Mouse (Mus musculus) kidney, embryonic 14.5 days (tissue): ENCODE measurements around the gene Atcay. TPM values are rescaled to one million over a fixed set of nuclear protein-coding genes. Genes with fewer than 3 reads are reported as not detected.
"Not testable (repeated sequence)": the region's sequence is repeated elsewhere in the genome, so short reads cannot be mapped to it uniquely, and the experiment has no call there.

Source experiments
- ATAC-seq: fragments of 200-750 bp; cut with Nextera tagmentation; 2 replicates; pipeline ENCODE4 v1.8.0; 2017; ENCODE audit warnings: moderate number of reproducible peaks, mild to moderate bottlenecking, moderate TSS enrichment, moderate library complexity; ENCODE audit not compliant: low FRiP score, low TSS enrichment
- H3K27ac ChIP-seq: fragments of 300-500 bp; sonication (generic); 2 replicates; pipeline ENCODE4 v1.5.1; 2014; ENCODE audit warnings: low read depth, mild to moderate bottlenecking, low read length, moderate library complexity, mixed read lengths
- H3K27me3 ChIP-seq: fragments of 300-500 bp; sonication (generic); 2 replicates; pipeline ENCODE4 v1.6.1; 2014; ENCODE audit warnings: mild to moderate bottlenecking, low read length; ENCODE audit not compliant: control insufficient read depth, insufficient read depth
- H3K36me3 ChIP-seq: fragments of 300-500 bp; sonication (generic); 2 replicates; pipeline ENCODE4 v1.6.1; 2014; ENCODE audit warnings: low read length, mixed read lengths; ENCODE audit not compliant: control insufficient read depth, insufficient read depth
- H3K4me1 ChIP-seq: fragments of 300-500 bp; sonication (generic); 2 replicates; pipeline ENCODE4 v1.6.1; 2014; ENCODE audit warnings: low read length, mixed read lengths; ENCODE audit not compliant: control insufficient read depth, insufficient read depth
- H3K4me2 ChIP-seq: fragments of 300-500 bp; sonication (generic); replicated peaks from 2 replicates; pipeline ENCODE4 v1.6.1; 2014; ENCODE audit warnings: low read depth, mild to moderate bottlenecking, low read length
- H3K4me3 ChIP-seq: fragments of 300-500 bp; sonication (generic); 2 replicates; pipeline ENCODE4 v1.5.1; 2014; ENCODE audit warnings: mild to moderate bottlenecking, low read length
- H3K9ac ChIP-seq: fragments of 300-500 bp; sonication (generic); 2 replicates; pipeline ENCODE4 v1.6.1; 2014; ENCODE audit warnings: low read depth, mild to moderate bottlenecking, low read length, moderate library complexity
- H3K9me3 ChIP-seq: fragments of 300-500 bp; sonication (generic); 2 replicates; pipeline ENCODE4 v1.6.1; 2016; ENCODE audit warnings: low read length; ENCODE audit not compliant: control insufficient read depth
- WGBS: fragments of 180-500 bp; shearing (Covaris S2); extraction: QIAGEN DNeasy Blood & Tissue Kit; methylation state at CpG from one replicate; pipeline ENCODE4 v1.1.7; 2014; 5-methylcytosine and 5-hydroxymethylcytosine counted together
- polyA plus RNA-seq: library from polyadenylated mRNA; unstranded; fragments of >200 nt; fragmentation: Nextera tagmentation; extraction: Ambion mirVana; gene quantifications from 2 replicates; pipeline ENCODE4 v1.2.1, GENCODE M21; 2014

Gene Atcay
- polyA plus RNA-seq, 1 experiment from 2014 or later = 0.23 TPM

GRCm38 (mm10) chr10:81232580-81233225 is 2.1 kb upstream of the Atcay start, which contains the start of gene Zfr2:
Gene Zfr2 (plus strand): TSS chr10:81233155.
- peaks cover 30% of the 10 kb centered on the region for H3K27me3 ChIP-seq
- peak; percentile 84 for ATAC-seq
- WGBS = 8% methylated on average over 27 of the region's 29 CpGs

GRCm38 (mm10) chr10:81231436-81231835 is 803 bp upstream of the Atcay start:
- WGBS = 49% methylated on average over 7 of the region's 7 CpGs
- Histone ChIP-seq H3K4me3 (peak overlapping the region; percentile 9; the same call in 1 of the 2 replicates), H3K27me3 (peaks cover 30% of the 10 kb centered on the region), H3K4me2 (no peak overlapping the region), H3K4me1 (peaks cover 8% of the 10 kb centered on the region), H3K36me3 (no peaks in the 10 kb centered on the region), H3K27ac (no peak overlapping the region), H3K9me3 (no peaks in the 10 kb centered on the region), H3K9ac (no peak overlapping the region)
- ATAC-seq = no peak

More at GRCm38 (mm10) chr10:81232580-81233225, 2.1 kb upstream of the Atcay start, which contains the start of gene Zfr2:
- H3K4me3 ChIP-seq = peak within 1 kb of the TSS; percentile 69
- H3K36me3 ChIP-seq = no peaks in the 10 kb centered on the region
- H3K9ac ChIP-seq = peak within 1 kb of the TSS; percentile 71
- no peaks in the 10 kb centered on the region for H3K9me3 ChIP-seq
- H3K27ac ChIP-seq = no peak within 1 kb of the TSS
- H3K4me2 ChIP-seq = peak within 1 kb of the TSS; percentile 48
- H3K4me1 ChIP-seq = peaks cover 8% of the 10 kb centered on the region

- Histone ChIP-seq H3K27me3 (peaks cover 30% of the 10 kb centered on the region), H3K9me3 (no peaks in the 10 kb centered on the region), H3K4me3 (peak overlapping the region; percentile 12; the same call in 1 of the 2 replicates), H3K9ac (no peak overlapping the region), H3K27ac (no peak overlapping the region), H3K36me3 (no peaks in the 10 kb centered on the region), H3K4me2 (no peak overlapping the region; the same call in 1 of the 2 replicates), H3K4me1 (peaks cover 8% of the 10 kb centered on the region)
- WGBS = 14% methylated on average over 20 of the region's 20 CpGs
- ATAC-seq = no peak
These were observed 747 bp downstream of the Atcay start for GRCm38 (mm10) chr10:81229735-81230437.

- not testable (repeated sequence) for ATAC-seq, H3K4me3 ChIP-seq, H3K36me3 ChIP-seq, H3K9me3 ChIP-seq, H3K4me1 ChIP-seq, H3K27ac ChIP-seq, H3K27me3 ChIP-seq, H3K4me2 ChIP-seq, H3K9ac ChIP-seq
- WGBS = 44% methylated on average over 2 of the region's 2 CpGs
These were observed 6.9 kb downstream of the Atcay start for GRCm38 (mm10) chr10:81223731-81224130.

- Histone ChIP-seq H3K4me3 (no peak overlapping the region), H3K4me2 (no peak overlapping the region), H3K27me3 (no peaks in the 10 kb centered on the region), H3K9me3 (no peaks in the 10 kb centered on the region), H3K27ac (no peak overlapping the region), H3K36me3 (no peaks in the 10 kb centered on the region), H3K4me1 (no peaks in the 10 kb centered on the region), H3K9ac (no peak overlapping the region)
- WGBS = 84% methylated on average over 5 of the region's 5 CpGs
- no peak for ATAC-seq
These were observed 9.1 kb downstream of the Atcay start for GRCm38 (mm10) chr10:81221402-81222015.

GRCm38 (mm10) chr10:81217964-81218363 is 12.7 kb downstream of the Atcay start:
- no peak overlapping the region for H3K4me3 ChIP-seq
- H3K4me2 ChIP-seq = no peak overlapping the region
- WGBS = 34% methylated on average over 7 of the region's 7 CpGs
- no peaks in the 10 kb centered on the region for H3K27me3 ChIP-seq
- H3K27ac ChIP-seq = no peak overlapping the region
- H3K36me3 ChIP-seq = no peaks in the 10 kb centered on the region
- H3K4me1 ChIP-seq = no peaks in the 10 kb centered on the region
- H3K9me3 ChIP-seq = no peaks in the 10 kb centered on the region
- no peak overlapping the region for H3K9ac ChIP-seq
- ATAC-seq = peak; percentile 51; the same call in 1 of the 2 replicates

GRCm38 (mm10) chr10:81217267-81217666 is 13.4 kb downstream of the Atcay start:
- H3K4me1 ChIP-seq, H3K36me3 ChIP-seq, ATAC-seq, H3K9me3 ChIP-seq, H3K4me3 ChIP-seq, H3K27ac ChIP-seq, H3K9ac ChIP-seq, H3K27me3 ChIP-seq, H3K4me2 ChIP-seq: not testable (repeated sequence)
- WGBS = 18% methylated on average over 1 of the region's 1 CpGs

GRCm38 (mm10) chr10:81216810-81217209 is 13.8 kb downstream of the Atcay start:
- H3K9ac ChIP-seq = no peak overlapping the region
- no peak overlapping the region for H3K27ac ChIP-seq
- H3K4me2 ChIP-seq = no peak overlapping the region
- H3K36me3 ChIP-seq = no peaks in the 10 kb centered on the region
- no peak overlapping the region for H3K4me3 ChIP-seq
- ATAC-seq = no peak
- no peaks in the 10 kb centered on the region for H3K4me1 ChIP-seq
- no peaks in the 10 kb centered on the region for H3K9me3 ChIP-seq
- 82% methylated on average over 6 of the region's 6 CpGs for WGBS
- H3K27me3 ChIP-seq = no peaks in the 10 kb centered on the region

- Histone ChIP-seq H3K4me1 (no peaks in the 10 kb centered on the region), H3K9me3 (no peaks in the 10 kb centered on the region), H3K9ac (no peak overlapping the region), H3K4me2 (no peak overlapping the region), H3K4me3 (no peak overlapping the region), H3K27me3 (no peaks in the 10 kb centered on the region), H3K27ac (no peak overlapping the region), H3K36me3 (no peaks in the 10 kb centered on the region)
- ATAC-seq = no peak
- 89% methylated on average over 6 of the region's 6 CpGs for WGBS
These were observed 14.4 kb downstream of the Atcay start for GRCm38 (mm10) chr10:81216260-81216659.
